23 mouse cellular contexts compared by ENCODE assay signal in the genomic region with DNA sequence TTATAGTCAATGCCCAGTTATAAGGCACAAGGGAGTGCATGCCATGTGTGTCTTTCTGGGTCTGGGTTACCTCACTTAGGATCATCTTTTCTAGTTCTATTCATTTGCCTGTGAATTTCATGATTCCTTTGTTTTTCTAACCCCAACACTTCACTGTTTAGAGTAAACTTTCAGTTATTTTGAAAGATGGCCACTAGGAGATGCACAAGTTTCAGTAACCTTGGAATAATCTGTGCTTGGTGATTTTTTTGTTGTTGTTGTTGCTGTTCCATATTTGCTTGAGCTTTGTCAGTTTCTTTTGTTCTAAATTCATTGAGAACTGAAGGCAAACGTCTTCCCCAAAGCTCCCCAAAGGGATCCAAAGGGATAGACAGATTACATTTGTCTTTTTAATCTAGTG.
DNase-seq lines count a peak whose midpoint lies in the region; ATAC-seq and TF ChIP-seq lines count a peak whose summit lies in the region.
"Had no signal": no experiment of that assay in that cellular context is flagged by ENCODE, and none has a peak within 500 bp of the region (broad histone marks: within the 10 kb centered on the region; RNA-seq: fewer than 3 reads in every experiment).

No protein-coding gene starts in this region.

- CTCF ChIA-PET in Patski (lab: Charles Lee), result interaction anchor here (0.9 to 1.0 kb wide), 3 partner anchors 9 to 425 kb away, joined by 3 to 5 read pairs (median 4); no protein-coding TSS in a partner anchor

- ATAC-seq in Patski, result no peak
- ATAC-seq: activated CD4-positive, CD25-positive, alpha-beta regulatory T cell, adult 4 months; midbrain, embryonic 15.5 days had no signal

- no peak overlapping the region for H3K4me3 ChIP-seq in left cerebral cortex, adult 2 months
- H3K4me3 ChIP-seq: embryonic facial prominence, embryonic 15.5 days; heart, embryonic 10.5 days; hindbrain, embryonic 12.5 days; lung, embryonic 15.5 days; megakaryocyte, embryonic 14.5 days; midbrain, embryonic 15.5 days had no signal

- H3K27ac ChIP-seq in left cerebral cortex, adult 2 months, result no peak overlapping the region
- H3K27ac ChIP-seq: embryonic facial prominence, embryonic 15.5 days; heart, embryonic 10.5 days; hindbrain, embryonic 12.5 days; lung, embryonic 15.5 days; midbrain, embryonic 15.5 days had no signal

- peak; percentile 4 for DNase-seq in heart, adult 8-10 months (ENCODE audit: low spot score)
- no peak for DNase-seq in heart, adult 18-20 months
- DNase-seq in left cerebral cortex, adult 2 months (ENCODE audit: extremely low spot score in 1 of 2, low spot score in 2 of 2), result no peak
- DNase-seq in left cerebral cortex, adult 9 months (ENCODE audit: low spot score in 2 of 2), result no peak
- DNase-seq in 3T3-L1 (ENCODE audit: low read depth, low spot score) (peak; percentile 41), Patski (ENCODE audit: low read depth, low spot score) (no peak)
- DNase-seq in frontal cortex, postnatal 14 days (ENCODE audit: low spot score in 2 of 2), result no peak
- DNase-seq: adrenal gland, postnatal 25 days; cerebellum, adult 11-12 months; embryo, embryonic 11 days; gastrocnemius, postnatal 10 days; left cerebral cortex, postnatal 4 days; liver; right cerebral cortex, postnatal 14 days; spleen, adult 18-20 months; thymus, postnatal 4 days had no signal

- in situ Hi-C loops in Patski (cut with MboI; ENCODE audit: low pct_unique_long_range_greater_than_20kb), result loop anchor here (5.0 to 10.0 kb wide), 2 partner anchors 372 to 439 kb away; no protein-coding TSS in a partner anchor

- peak; percentile 55 for TF ChIP-seq CTCF in left cerebral cortex, adult 2 months (IDR thresholded peaks at IDR 0.05)
- TF ChIP-seq CTCF in Patski (IDR thresholded peaks at IDR 0.05), result peak; percentile 47

- POLR2A ChIA-PET in Patski (lab: Charles Lee), result interaction anchor here (0.6 kb wide), 1 partner anchor 425 kb away, joined by 4 read pairs; no protein-coding TSS in a partner anchor

- intact Hi-C loops in left cerebral cortex, adult 2 months (cut with DNase I), result no loop called here

- H3K27me3 ChIP-seq in Patski, result no peaks in the 10 kb centered on the region
- H3K27me3 ChIP-seq: embryonic facial prominence, embryonic 15.5 days; hindbrain, embryonic 12.5 days; lung, embryonic 15.5 days; megakaryocyte, embryonic 14.5 days; midbrain, embryonic 15.5 days had no signal

Comparison
In these comparisons a context has a peak if more than half of its experiments do, and no peak if none do; other contexts are left out.
1. DNase-seq: peak in heart, adult 8-10 months (single experiment) and 3T3-L1 (single experiment); none in heart, adult 18-20 months (0 of 2), left cerebral cortex, adult 2 months (0 of 2), left cerebral cortex, adult 9 months (0 of 2), Patski (single experiment) and frontal cortex, postnatal 14 days (0 of 2).